Mouse (Mus musculus) forebrain, embryonic 16.5 days (tissue): ENCODE data around the gene Mns1. TPM values are rescaled to one million over a fixed set of nuclear protein-coding genes. Genes with fewer than 3 reads are reported as not detected.

Experiments
- ATAC-seq: fragments of 200-750 bp; cut with Nextera tagmentation; 2 replicates; pipeline ENCODE4 v1.8.0; 2017; ENCODE audit warnings: mild to moderate bottlenecking, moderate library complexity
- H3K27ac ChIP-seq: fragments of 300-500 bp; sonication (generic); 2 replicates; pipeline ENCODE4 v1.5.1; 2014; ENCODE audit warnings: low read length, control low read depth
- H3K27me3 ChIP-seq: fragments of 300-500 bp; sonication (generic); replicated peaks from 2 replicates; pipeline ENCODE4 v1.6.1; 2014; ENCODE audit warnings: low read length; ENCODE audit not compliant: control insufficient read depth, insufficient read depth
- H3K36me3 ChIP-seq: fragments of 300-500 bp; sonication (generic); 2 replicates; pipeline ENCODE4 v1.6.1; 2014; ENCODE audit not compliant: control insufficient read depth, insufficient read depth
- H3K4me1 ChIP-seq: fragments of 300-500 bp; sonication (generic); replicated peaks from 2 replicates; pipeline ENCODE4 v1.6.1; 2014; ENCODE audit warnings: low read length; ENCODE audit not compliant: control insufficient read depth, insufficient read depth
- H3K4me2 ChIP-seq: fragments of 300-500 bp; sonication (generic); 2 replicates; pipeline ENCODE4 v1.6.1; 2014; ENCODE audit warnings: mild to moderate bottlenecking, low read length, control low read depth
- H3K4me3 ChIP-seq: fragments of 300-500 bp; sonication (generic); replicated peaks from 2 replicates; pipeline ENCODE4 v1.5.1; 2014; ENCODE audit warnings: mild to moderate bottlenecking, low read length, control low read depth
- H3K9ac ChIP-seq: fragments of 300-500 bp; sonication (generic); replicated peaks from 2 replicates; pipeline ENCODE4 v1.6.1; 2014; ENCODE audit warnings: low read depth, low read length, control low read depth
- H3K9me3 ChIP-seq: fragments of 300-500 bp; sonication (generic); 2 replicates; pipeline ENCODE4 v1.6.1; 2016; ENCODE audit warnings: low read length; ENCODE audit not compliant: control insufficient read depth
- WGBS: fragments of 180-500 bp; shearing (Covaris S2); extraction: QIAGEN DNeasy Blood & Tissue Kit; methylation state at CpG from one replicate; pipeline ENCODE4 v1.1.7; 2014; 5-methylcytosine and 5-hydroxymethylcytosine counted together
- polyA plus RNA-seq: library from polyadenylated mRNA; unstranded; fragments of >200 nt; fragmentation: Nextera tagmentation; extraction: Ambion mirVana; gene quantifications from 2 replicates; pipeline ENCODE4 v1.2.1, GENCODE M21; 2015

Gene Mns1
- polyA plus RNA-seq, 1 experiment from 2014 or later, result 12.1 TPM

DNA sequence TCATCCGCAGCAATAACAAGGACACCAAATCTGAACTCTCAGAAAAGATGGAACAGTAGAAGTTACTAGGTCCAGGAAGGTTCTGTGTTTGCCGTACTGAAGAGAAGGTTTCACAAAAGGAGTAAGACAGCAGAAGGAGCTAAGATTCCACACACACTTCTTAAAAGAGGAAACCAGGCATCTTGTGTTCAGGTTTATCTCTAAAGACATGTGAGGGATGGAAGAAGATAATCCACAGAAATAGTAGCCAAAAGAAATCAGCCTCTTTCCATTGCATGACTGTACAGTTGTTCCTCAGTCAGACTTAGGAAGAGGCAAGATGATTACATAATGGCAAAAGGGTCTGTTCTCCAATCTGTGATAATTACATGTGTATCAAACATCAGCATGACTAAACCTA is 24.6 kb downstream of the Mns1 start:
- Histone ChIP-seq H3K4me1 (no peaks in the 10 kb centered on the region), H3K4me2 (no peak overlapping the region), H3K36me3 (no peaks in the 10 kb centered on the region), H3K9me3 (no peaks in the 10 kb centered on the region), H3K4me3 (no peak overlapping the region), H3K9ac (no peak overlapping the region), H3K27me3 (no peaks in the 10 kb centered on the region), H3K27ac (no peak overlapping the region)
- WGBS, result 99% methylated on average over 2 of the region's 2 CpGs
- no peak for ATAC-seq

DNA sequence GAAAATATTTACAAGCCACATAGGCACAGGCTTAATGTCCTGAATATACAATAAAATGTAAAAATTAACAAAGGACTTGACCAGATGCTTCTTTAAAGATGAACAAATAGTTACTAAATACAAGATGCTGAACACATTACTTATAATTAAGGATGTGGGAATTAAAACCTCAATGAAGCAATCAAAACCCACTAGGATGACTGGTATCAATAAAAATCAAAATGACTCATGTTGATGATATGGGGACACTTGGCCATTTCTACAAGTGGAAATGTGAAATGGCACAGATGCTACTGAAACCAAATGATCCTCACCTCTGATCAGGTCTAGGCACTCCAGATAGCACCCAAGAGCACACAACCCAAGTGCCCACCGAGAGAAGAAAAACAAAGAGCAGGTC is 27.0 kb downstream of the Mns1 start:
- Histone ChIP-seq H3K4me1 (no peaks in the 10 kb centered on the region), H3K36me3 (no peaks in the 10 kb centered on the region), H3K27ac (no peak overlapping the region), H3K27me3 (no peaks in the 10 kb centered on the region), H3K9me3 (no peaks in the 10 kb centered on the region), H3K4me2 (no peak overlapping the region), H3K9ac (no peak overlapping the region), H3K4me3 (no peak overlapping the region)
- ATAC-seq, result no peak
- WGBS, result 93% methylated on average over 1 of the region's 1 CpGs

DNA sequence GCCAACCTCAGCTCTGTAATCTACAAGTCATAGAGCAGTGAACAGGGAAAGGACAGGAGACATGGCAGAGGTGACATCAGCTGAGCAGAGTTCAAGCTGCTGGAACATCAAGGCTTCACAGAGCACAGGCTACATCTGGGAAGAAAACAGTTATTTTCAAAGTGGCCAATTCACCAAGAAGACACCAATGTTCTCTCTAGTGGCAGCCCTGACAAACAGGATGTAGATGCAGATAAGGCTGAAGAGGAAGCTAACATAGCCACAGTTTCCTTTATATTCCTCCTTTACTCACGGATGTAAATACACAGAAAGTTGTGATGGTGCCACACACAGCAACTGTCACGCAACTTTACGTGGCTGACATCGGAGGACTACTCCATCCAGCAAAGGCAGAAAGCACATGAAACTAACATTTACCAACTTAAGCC is 28.0 kb downstream of the Mns1 start:
- Histone ChIP-seq H3K9ac (no peak overlapping the region), H3K4me1 (no peaks in the 10 kb centered on the region), H3K4me3 (no peak overlapping the region), H3K27ac (no peak overlapping the region), H3K36me3 (no peaks in the 10 kb centered on the region), H3K27me3 (no peaks in the 10 kb centered on the region), H3K4me2 (no peak overlapping the region), H3K9me3 (no peaks in the 10 kb centered on the region)
- WGBS, result 95% methylated on average over 4 of the region's 4 CpGs
- no peak for ATAC-seq

DNA sequence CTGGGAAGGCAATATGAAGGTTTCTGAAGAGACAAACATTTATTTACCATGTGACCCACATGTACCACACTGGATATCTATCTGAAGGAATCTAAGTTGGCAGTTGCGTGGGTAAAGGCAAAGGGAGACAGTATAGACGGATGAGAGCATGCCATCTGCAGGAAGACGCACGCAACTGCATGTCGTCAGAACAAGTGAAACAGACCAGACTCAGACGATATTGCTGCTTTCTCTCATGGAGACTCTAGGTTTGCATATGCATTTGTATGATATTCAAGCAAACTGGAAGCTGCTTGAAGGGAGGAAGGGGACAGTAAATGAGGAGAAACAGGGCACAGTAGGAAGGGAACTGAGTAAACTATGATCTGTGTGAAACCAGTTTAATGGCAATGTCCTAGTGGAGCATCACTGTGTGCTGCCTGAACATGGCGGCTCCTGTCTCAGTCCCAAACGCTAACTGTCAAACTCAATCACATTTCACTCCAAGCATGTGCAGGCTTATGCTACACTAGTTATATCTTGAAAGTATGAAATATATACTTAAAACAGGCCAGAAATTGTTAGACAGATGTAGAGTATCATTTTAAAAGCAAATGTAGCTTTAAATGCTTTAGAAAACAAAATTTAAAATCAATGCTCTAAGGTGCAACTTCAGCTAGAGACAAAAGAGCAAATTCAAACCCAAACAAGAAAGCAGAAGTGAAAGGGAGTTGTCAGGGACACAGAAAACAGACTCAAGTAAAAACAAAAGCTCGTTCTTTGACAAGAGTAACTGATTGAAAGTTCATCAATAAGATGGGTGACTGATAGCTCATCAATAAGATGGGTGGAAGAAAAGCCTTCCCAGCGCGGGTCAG is 30.0 kb downstream of the Mns1 start:
- 67% methylated on average over 11 of the region's 11 CpGs for WGBS
- H3K9ac ChIP-seq, result no peak overlapping the region
- H3K27me3 ChIP-seq, result no peaks in the 10 kb centered on the region
- H3K36me3 ChIP-seq, result no peaks in the 10 kb centered on the region
- H3K4me3 ChIP-seq, result no peak overlapping the region
- no peak for ATAC-seq
- no peaks in the 10 kb centered on the region for H3K9me3 ChIP-seq
- H3K4me1 ChIP-seq, result no peaks in the 10 kb centered on the region
- H3K4me2 ChIP-seq, result no peak overlapping the region
- H3K27ac ChIP-seq, result no peak overlapping the region

DNA sequence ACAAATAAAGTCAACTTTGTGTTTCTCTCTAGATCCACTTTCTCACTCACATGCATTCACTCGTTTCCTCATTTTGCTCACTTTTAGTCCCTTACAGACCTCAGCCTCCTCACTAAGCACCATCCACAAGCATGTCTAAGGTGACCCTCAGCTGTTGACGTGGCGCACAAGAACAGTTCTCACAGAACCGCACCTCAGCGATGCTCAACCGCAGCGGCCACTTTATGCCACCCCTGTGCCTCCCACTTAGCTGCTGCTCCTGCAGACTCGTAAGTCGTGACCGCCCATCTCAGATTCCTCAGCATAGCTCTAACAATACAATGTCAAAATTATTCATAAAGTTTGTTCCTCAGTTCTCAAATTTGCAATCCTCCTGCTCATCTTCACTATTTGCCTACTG is 30.8 kb downstream of the Mns1 start:
- Histone ChIP-seq H3K9me3 (no peaks in the 10 kb centered on the region), H3K27ac (no peak overlapping the region), H3K4me3 (no peak overlapping the region), H3K36me3 (no peaks in the 10 kb centered on the region), H3K4me2 (no peak overlapping the region), H3K4me1 (no peaks in the 10 kb centered on the region), H3K27me3 (no peaks in the 10 kb centered on the region), H3K9ac (no peak overlapping the region)
- ATAC-seq, result no peak
- whole genome bisulfite sequencing, result 91% methylated on average over 10 of the region's 10 CpGs

DNA sequence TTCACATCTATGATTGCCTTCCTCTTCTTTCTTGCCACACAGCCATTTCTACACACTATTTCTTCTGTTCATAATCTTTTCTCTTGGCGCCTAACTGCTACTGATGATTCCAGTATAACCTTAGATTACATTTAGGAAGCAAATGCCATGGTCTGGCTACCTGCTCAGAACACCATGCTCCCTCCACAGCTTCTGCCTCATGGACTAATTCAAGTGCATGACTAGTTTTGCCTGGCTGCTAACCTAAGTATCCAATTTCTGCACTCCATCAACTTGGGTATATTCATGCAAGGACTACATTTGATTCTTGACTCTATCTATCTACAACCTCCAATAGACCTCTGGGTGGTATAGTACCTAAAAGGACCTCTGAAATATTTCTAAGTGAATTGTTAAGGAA is 32.0 kb downstream of the Mns1 start:
- Histone ChIP-seq H3K9ac (no peak overlapping the region), H3K27ac (no peak overlapping the region), H3K27me3 (no peaks in the 10 kb centered on the region), H3K36me3 (no peaks in the 10 kb centered on the region), H3K4me2 (no peak overlapping the region), H3K4me3 (no peak overlapping the region), H3K4me1 (no peaks in the 10 kb centered on the region), H3K9me3 (no peaks in the 10 kb centered on the region)
- WGBS, result 100% methylated on average over 1 of the region's 1 CpGs
- ATAC-seq, result no peak

DNA sequence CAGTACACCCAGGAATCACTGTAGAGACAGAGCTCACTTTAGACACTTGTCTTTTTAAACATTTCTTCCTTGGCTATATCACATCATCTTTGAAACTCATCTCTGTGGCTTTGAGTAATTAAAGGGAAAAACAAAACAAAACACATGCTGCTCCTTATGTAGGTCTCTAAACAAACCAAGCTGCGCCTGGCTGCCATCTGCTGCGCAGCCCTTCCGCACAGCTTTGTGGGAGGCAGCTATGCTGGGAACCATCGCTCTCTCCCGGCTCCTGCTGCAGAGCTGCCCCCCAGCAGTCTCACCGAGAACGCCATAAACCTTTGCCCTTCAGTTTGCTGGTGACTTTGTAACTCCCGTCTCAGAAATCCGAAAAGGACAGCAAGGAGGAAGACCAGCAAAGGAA is 37.7 kb downstream of the Mns1 start:
- Histone ChIP-seq H3K4me1 (no peaks in the 10 kb centered on the region), H3K4me3 (no peak overlapping the region), H3K4me2 (no peak overlapping the region), H3K9ac (no peak overlapping the region), H3K36me3 (peaks cover 3% of the 10 kb centered on the region; the same call in 1 of the 2 replicates), H3K27me3 (no peaks in the 10 kb centered on the region), H3K9me3 (no peaks in the 10 kb centered on the region), H3K27ac (no peak overlapping the region)
- peak; percentile 79 for ATAC-seq
- 86% methylated on average over 9 of the region's 9 CpGs for whole genome bisulfite sequencing

DNA sequence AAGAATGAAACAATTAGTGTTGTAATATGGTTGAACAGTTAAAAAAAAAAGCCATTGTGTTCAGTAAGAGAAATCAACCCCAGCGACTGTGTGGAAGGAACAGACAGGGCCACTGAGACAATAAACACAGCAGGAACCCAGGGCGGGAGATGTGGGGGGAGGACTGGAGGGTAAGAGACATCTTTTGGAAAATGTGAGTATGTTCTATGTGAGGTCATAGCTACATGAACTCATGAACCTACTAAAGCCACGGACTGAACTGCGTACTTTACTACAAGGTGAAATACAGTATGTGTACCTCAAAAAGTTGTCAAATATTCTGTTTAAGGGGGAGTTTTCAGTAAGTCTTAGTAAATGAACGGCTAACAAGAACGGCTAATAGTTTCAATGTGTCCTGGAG is 39.5 kb downstream of the Mns1 start:
- Histone ChIP-seq H3K9me3 (no peaks in the 10 kb centered on the region), H3K36me3 (peaks cover 3% of the 10 kb centered on the region; the same call in 1 of the 2 replicates), H3K27me3 (no peaks in the 10 kb centered on the region), H3K4me3 (no peak overlapping the region), H3K9ac (no peak overlapping the region), H3K4me1 (no peaks in the 10 kb centered on the region), H3K4me2 (no peak overlapping the region), H3K27ac (no peak overlapping the region)
- no peak for ATAC-seq
- 73% methylated on average over 6 of the region's 6 CpGs for WGBS

DNA sequence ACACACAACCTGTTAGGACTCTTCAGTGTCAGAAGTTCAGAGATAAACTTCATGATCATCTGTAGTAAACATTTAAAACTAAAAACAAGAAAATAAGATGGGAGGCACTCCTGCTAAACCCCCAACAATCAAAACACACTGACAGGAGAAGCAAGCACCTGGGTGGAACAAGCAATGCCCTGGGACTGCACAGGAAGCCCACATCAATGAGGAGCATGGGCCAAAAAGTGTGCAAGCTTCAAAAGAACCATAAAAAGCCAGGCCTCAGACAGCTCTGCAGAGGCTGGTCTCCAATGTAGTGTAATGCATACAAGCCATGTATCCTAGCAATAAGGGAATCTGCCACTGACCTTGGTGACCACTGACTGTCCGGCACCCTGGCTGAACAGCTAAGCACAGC is 41.5 kb downstream of the Mns1 start:
- H3K4me1 ChIP-seq, result no peaks in the 10 kb centered on the region
- H3K4me3 ChIP-seq, result no peak overlapping the region
- WGBS, result 96% methylated on average over 1 of the region's 1 CpGs
- H3K4me2 ChIP-seq, result no peak overlapping the region
- H3K9ac ChIP-seq, result no peak overlapping the region
- no peaks in the 10 kb centered on the region for H3K9me3 ChIP-seq
- H3K27ac ChIP-seq, result no peak overlapping the region
- peaks cover 3% of the 10 kb centered on the region; the same call in 1 of the 2 replicates for H3K36me3 ChIP-seq
- no peak for ATAC-seq
- H3K27me3 ChIP-seq, result no peaks in the 10 kb centered on the region
